Mouse (Mus musculus): ENCODE results near the gene Hist2h2aa2. TPM values are rescaled to one million over a fixed set of nuclear protein-coding genes. Genes with fewer than 3 reads are reported as not detected.
A peak's percentile ranks its signal among the peaks of the same experiment; 100 is the strongest.
"Not testable (repeated sequence)": the region's sequence is repeated elsewhere in the genome, so short reads cannot be mapped to it uniquely, and the experiment has no call there.

Hist2h2aa2 gene
- polyA plus RNA-seq, 1 experiment from 2014 or later: 13.1 TPM

- in situ Hi-C loops (cut with MboI; ENCODE audit: low pct_unique_long_range_greater_than_20kb): no loop called here
- POLR2A ChIA-PET: interaction anchor here (1.0 kb wide), 1 partner anchor 13 kb away, joined by 3 read pairs; no protein-coding TSS in a partner anchor
- TF ChIP-seq CTCF (IDR thresholded peaks at IDR 0.05): no peak
- H3K27me3 ChIP-seq: no peaks in the 10 kb centered on the region
- CTCF ChIA-PET: interaction anchor here (1.1 kb wide), 1 partner anchor 13 kb away, joined by 5 read pairs; no protein-coding TSS in a partner anchor
- DNase-seq (ENCODE audit: low read depth, low spot score): no peak
- ATAC-seq: no peak
Observed at GRCm38 (mm10) chr3:96249034-96249345, 8.9 kb upstream of the Hist2h2aa2 start.

- no peaks in the 10 kb centered on the region for H3K27me3 ChIP-seq
- POLR2A ChIA-PET: interaction anchor here (1.0 kb wide), 1 partner anchor 14 kb away, joined by 3 read pairs; no protein-coding TSS in a partner anchor
- DNase-seq (ENCODE audit: low read depth, low spot score) (no peak), ATAC-seq (no peak)
- no peak for TF ChIP-seq CTCF (IDR thresholded peaks at IDR 0.05)
- CTCF ChIA-PET: interaction anchor here (1.1 kb wide), 1 partner anchor 13 kb away, joined by 5 read pairs; no protein-coding TSS in a partner anchor
- in situ Hi-C loops (cut with MboI; ENCODE audit: low pct_unique_long_range_greater_than_20kb): no loop called here
Observed at GRCm38 (mm10) chr3:96248141-96249033, 8.3 kb upstream of the Hist2h2aa2 start.

- ChIA-PET POLR2A (interaction anchor here (0.8 kb wide), 1 partner anchor 28 kb away, joined by 3 read pairs; the partner anchor contains the start of genes Bola1 and Hist2h2ab), CTCF (no interaction called here)
- ATAC-seq (no peak), DNase-seq (ENCODE audit: low read depth, low spot score) (no peak)
- no peaks in the 10 kb centered on the region for H3K27me3 ChIP-seq
- no peak for TF ChIP-seq CTCF (IDR thresholded peaks at IDR 0.05)
- in situ Hi-C loops (cut with MboI; ENCODE audit: low pct_unique_long_range_greater_than_20kb): no loop called here
Observed at GRCm38 (mm10) chr3:96247356-96248140, 7.5 kb upstream of the Hist2h2aa2 start.

- peak; percentile 89 for ATAC-seq
- CTCF ChIA-PET; in situ Hi-C loops (cut with MboI; ENCODE audit: low pct_unique_long_range_greater_than_20kb); DNase-seq (ENCODE audit: low read depth, low spot score); H3K27me3 ChIP-seq; POLR2A ChIA-PET: not testable (repeated sequence)
Observed at GRCm38 (mm10) chr3:96246427-96246856, 6.4 kb upstream of the Hist2h2aa2 start, which contains the start of gene Hist2h3c1. Gene Hist2h3c1 (plus strand): TSS chr3:96246685.

- ATAC-seq; in situ Hi-C loops (cut with MboI; ENCODE audit: low pct_unique_long_range_greater_than_20kb); DNase-seq (ENCODE audit: low read depth, low spot score): not testable (repeated sequence)
Observed at GRCm38 (mm10) chr3:96246018-96246417, 5.9 kb upstream of the Hist2h2aa2 start.

GRCm38 (mm10) chr3:96245003-96245886 is 5.2 kb upstream of the Hist2h2aa2 start, which contains the start of gene Hist2h2aa1:
Gene Hist2h2aa1 (plus strand): TSS chr3:96245497.
- in situ Hi-C loops (cut with MboI; ENCODE audit: low pct_unique_long_range_greater_than_20kb); H3K27me3 ChIP-seq: not testable (repeated sequence)
- DNase-seq (ENCODE audit: low read depth, low spot score) (peak; percentile 66), ATAC-seq (peak; percentile 68)
- CTCF ChIA-PET: interaction anchor here (1.2 to 2.4 kb wide), 2 partner anchors 14 to 179 kb away, joined by 3 to 11 read pairs; no protein-coding TSS in a partner anchor
- POLR2A ChIA-PET: interaction anchor here (0.9 to 5.3 kb wide), 6 partner anchors 16 to 49 kb away, joined by 3 to 56 read pairs (median 6); partner anchors contain the start of genes Bola1, Hist2h2ab, Hist2h2ac and Hist2h2bb

More at GRCm38 (mm10) chr3:96246018-96246417, 5.9 kb upstream of the Hist2h2aa2 start:
- CTCF ChIA-PET, H3K27me3 ChIP-seq, POLR2A ChIA-PET: not testable (repeated sequence)

GRCm38 (mm10) chr3:96243921-96244572 is 4.0 kb upstream of the Hist2h2aa2 start:
- no peak for TF ChIP-seq CTCF (IDR thresholded peaks at IDR 0.05)
- no peaks in the 10 kb centered on the region for H3K27me3 ChIP-seq
- DNase-seq (ENCODE audit: low read depth, low spot score) (no peak), ATAC-seq (no peak)
- in situ Hi-C loops (cut with MboI; ENCODE audit: low pct_unique_long_range_greater_than_20kb): no loop called here
- ChIA-PET CTCF (interaction anchor here (0.7 to 2.4 kb wide), 7 partner anchors 18 to 178 kb away, joined by 3 to 12 read pairs (median 7); partner anchors contain the start of genes Bola1, Hist2h2ab, Hist2h2ac and Hist2h2bb), POLR2A (interaction anchor here (0.7 to 5.3 kb wide), 10 partner anchors 15 to 82 kb away, joined by 3 to 56 read pairs (median 4); partner anchors contain the start of genes Bola1, Hist2h2ab, Hist2h2ac and Hist2h2bb)

GRCm38 (mm10) chr3:96240799-96241197 is 722 bp upstream of the Hist2h2aa2 start:
- CTCF ChIA-PET: interaction anchor here (0.9 to 1.3 kb wide), 4 partner anchors 14 to 84 kb away, joined by 3 read pairs; no protein-coding TSS in a partner anchor
- POLR2A ChIA-PET: interaction anchor here (1.4 to 5.3 kb wide), 2 partner anchors 21 to 28 kb away, joined by 3 to 56 read pairs; partner anchors contain the start of genes Bola1, Hist2h2ab, Hist2h2ac and Hist2h2bb
- no peak for TF ChIP-seq CTCF (IDR thresholded peaks at IDR 0.05)
- in situ Hi-C loops (cut with MboI; ENCODE audit: low pct_unique_long_range_greater_than_20kb): no loop called here
- H3K27me3 ChIP-seq: no peaks in the 10 kb centered on the region
- ATAC-seq (no peak), DNase-seq (ENCODE audit: low read depth, low spot score) (no peak)

GRCm38 (mm10) chr3:96238954-96239793 is 902 bp downstream of the Hist2h2aa2 start, which contains the start of gene Hist2h3c2:
Gene Hist2h3c2 (minus strand): TSS chr3:96239127.
- ATAC-seq: peak; percentile 83
- in situ Hi-C loops (cut with MboI; ENCODE audit: low pct_unique_long_range_greater_than_20kb); DNase-seq (ENCODE audit: low read depth, low spot score); H3K27me3 ChIP-seq: not testable (repeated sequence)
- CTCF ChIA-PET: interaction anchor here (2.0 kb wide), 1 partner anchor 12 kb away, joined by 10 read pairs; no protein-coding TSS in a partner anchor
- POLR2A ChIA-PET: interaction anchor here (1.9 kb wide), 1 partner anchor 10 kb away, joined by 6 read pairs; no protein-coding TSS in a partner anchor

Data from Patski (cell line).